Mouse (Mus musculus) intestine, postnatal 0 days (tissue): ENCODE results near the gene Rsph6a. TPM values are rescaled to one million over a fixed set of nuclear protein-coding genes. Genes with fewer than 3 reads are reported as not detected.

Experiments
- ATAC-seq: fragments of 200-750 bp; cut with Nextera tagmentation; 2 replicates; pipeline ENCODE4 v1.8.0; 2017; ENCODE audit warnings: mild to moderate bottlenecking, moderate TSS enrichment, moderate library complexity
- H3K27ac ChIP-seq: fragments of 300-500 bp; sonication (generic); 2 replicates; pipeline ENCODE4 v1.5.1; 2014; ENCODE audit warnings: mild to moderate bottlenecking, low read depth, low read length, moderate library complexity
- H3K27me3 ChIP-seq: fragments of 300-500 bp; sonication (generic); replicated peaks from 2 replicates; pipeline ENCODE4 v1.6.1; 2014; ENCODE audit warnings: low read length, mixed read lengths; ENCODE audit not compliant: control insufficient read depth, insufficient read depth
- H3K36me3 ChIP-seq: fragments of 300-500 bp; sonication (generic); 2 replicates; pipeline ENCODE4 v1.6.1; 2014; ENCODE audit warnings: mild to moderate bottlenecking, moderate library complexity; ENCODE audit not compliant: control insufficient read depth, insufficient read depth
- H3K4me1 ChIP-seq: fragments of 300-500 bp; sonication (generic); replicated peaks from 2 replicates; pipeline ENCODE4 v1.6.1; 2014; ENCODE audit warnings: antibody characterized with exemption, low read length, mixed read lengths; ENCODE audit not compliant: control insufficient read depth, insufficient read depth
- H3K4me2 ChIP-seq: fragments of 300-500 bp; sonication (generic); replicated peaks from 2 replicates; pipeline ENCODE4 v1.6.1; 2014; ENCODE audit warnings: low read depth, mild to moderate bottlenecking, moderate library complexity
- H3K4me3 ChIP-seq: fragments of 300-500 bp; sonication (generic); 2 replicates; pipeline ENCODE4 v1.5.1; 2014; ENCODE audit warnings: low read depth, low read length
- H3K9ac ChIP-seq: fragments of 300-500 bp; sonication (generic); 2 replicates; pipeline ENCODE4 v1.6.1; 2014; ENCODE audit warnings: mild to moderate bottlenecking, low read depth, low read length
- H3K9me3 ChIP-seq: fragments of 300-500 bp; sonication (generic); 2 replicates; pipeline ENCODE4 v1.6.1; 2016; ENCODE audit warnings: mixed run types; ENCODE audit not compliant: control insufficient read depth
- CTCF ChIP-seq: sonication (generic); IDR thresholded peaks from 2 replicates; pipeline ENCODE4 v1.5.1; 2016; ENCODE audit warnings: low read depth, mild to moderate bottlenecking, control low read depth, antibody characterized with exemption, moderate library complexity
- WGBS: fragments of 180-500 bp; shearing (Covaris S2); extraction: QIAGEN DNeasy Blood & Tissue Kit; methylation state at CpG from one replicate; pipeline ENCODE4 v1.1.7; 2014; 5-methylcytosine and 5-hydroxymethylcytosine counted together
- polyA plus RNA-seq: library from polyadenylated mRNA; unstranded; fragments of >200 nt; fragmentation: Nextera tagmentation; extraction: Ambion mirVana; gene quantifications from 2 replicates; pipeline ENCODE4 v1.2.1, GENCODE M21; 2015

Rsph6a gene
- polyA plus RNA-seq, 1 experiment from 2014 or later, result not detected

GRCm38 (mm10) chr7:19073504-19073903, 19.0 kb downstream of the Rsph6a start:
- no peaks in the 10 kb centered on the region for H3K9me3 ChIP-seq
- H3K36me3 ChIP-seq, result 0 out of 2 replicates have a peak, but pooled peaks cover 6% of the 10 kb centered on the region
- H3K4me1 ChIP-seq, result no peaks in the 10 kb centered on the region
- H3K27me3 ChIP-seq, result 0 out of 2 replicates have a peak, but pooled peaks cover 4% of the 10 kb centered on the region
- TF ChIP-seq CTCF, result peak; percentile 73
- 74% methylated on average over 9 of the region's 9 CpGs for whole genome bisulfite sequencing
- H3K4me3 ChIP-seq, result no peak overlapping the region
- H3K9ac ChIP-seq, result no peak overlapping the region
- no peak for ATAC-seq
- no peak overlapping the region for H3K4me2 ChIP-seq
- H3K27ac ChIP-seq, result no peak overlapping the region

- Histone ChIP-seq H3K27me3 (0 out of 2 replicates have a peak, but pooled peaks cover 4% of the 10 kb centered on the region), H3K27ac (no peak overlapping the region), H3K36me3 (peaks cover 11% of the 10 kb centered on the region; the same call in 1 of the 2 replicates), H3K4me3 (no peak overlapping the region), H3K9ac (no peak overlapping the region), H3K4me2 (no peak overlapping the region), H3K9me3 (no peaks in the 10 kb centered on the region), H3K4me1 (no peaks in the 10 kb centered on the region)
- peak; percentile 26; the same call in 1 of the 2 replicates for TF ChIP-seq CTCF
- 94% methylated on average over 6 of the region's 6 CpGs for WGBS
- no peak for ATAC-seq
Measured at GRCm38 (mm10) chr7:19074494-19074893, 20.0 kb downstream of the Rsph6a start.

GRCm38 (mm10) chr7:19075231-19075630, 20.7 kb downstream of the Rsph6a start:
- peak overlapping the region; percentile 74 for H3K4me3 ChIP-seq
- H3K4me2 ChIP-seq, result peak overlapping the region; percentile 91
- ATAC-seq, result no peak
- H3K36me3 ChIP-seq, result peaks cover 16% of the 10 kb centered on the region
- H3K27me3 ChIP-seq, result 0 out of 2 replicates have a peak, but pooled peaks cover 4% of the 10 kb centered on the region
- no peak overlapping the region for H3K9ac ChIP-seq
- H3K4me1 ChIP-seq, result no peaks in the 10 kb centered on the region
- WGBS, result 53% methylated on average over 5 of the region's 5 CpGs
- H3K27ac ChIP-seq, result no peak overlapping the region
- H3K9me3 ChIP-seq, result no peaks in the 10 kb centered on the region
- no peak for TF ChIP-seq CTCF

GRCm38 (mm10) chr7:19075723-19076585, 21.5 kb downstream of the Rsph6a start, which contains the start of gene Dmwd:
Gene Dmwd, plus strand, starts transcription at chr7:19076227.
- Histone ChIP-seq H3K4me1 (no peaks in the 10 kb centered on the region), H3K4me3 (peak within 1 kb of the TSS; percentile 74), H3K4me2 (peak within 1 kb of the TSS; percentile 91), H3K9me3 (no peaks in the 10 kb centered on the region), H3K27ac (peak within 1 kb of the TSS; percentile 58), H3K27me3 (0 out of 2 replicates have a peak, but pooled peaks cover 4% of the 10 kb centered on the region), H3K9ac (peak within 1 kb of the TSS; percentile 89), H3K36me3 (peaks cover 23% of the 10 kb centered on the region)
- no peak for TF ChIP-seq CTCF
- WGBS, result 1% methylated on average over 81 of the region's 91 CpGs
- ATAC-seq, result peak; percentile 86

- no peak for TF ChIP-seq CTCF
- Histone ChIP-seq H3K4me2 (peak overlapping the region; percentile 91), H3K27me3 (0 out of 2 replicates have a peak, but pooled peaks cover 4% of the 10 kb centered on the region), H3K9me3 (no peaks in the 10 kb centered on the region), H3K9ac (peak overlapping the region; percentile 89), H3K27ac (peak overlapping the region; percentile 58), H3K36me3 (peaks cover 29% of the 10 kb centered on the region), H3K4me1 (no peaks in the 10 kb centered on the region), H3K4me3 (peak overlapping the region; percentile 74)
- ATAC-seq, result no peak; the same call in 1 of the 2 replicates
- 2% methylated on average over 21 of the region's 22 CpGs for WGBS
Measured at GRCm38 (mm10) chr7:19076586-19076991, 22.1 kb downstream of the Rsph6a start.

- H3K4me1 ChIP-seq, result no peaks in the 10 kb centered on the region
- ATAC-seq, result no peak
- no peak for TF ChIP-seq CTCF
- 0 out of 2 replicates have a peak, but pooled peaks cover 4% of the 10 kb centered on the region for H3K27me3 ChIP-seq
- no peak overlapping the region for H3K4me3 ChIP-seq
- no peak overlapping the region for H3K9ac ChIP-seq
- H3K27ac ChIP-seq, result no peak overlapping the region
- H3K4me2 ChIP-seq, result peak overlapping the region; percentile 91
- H3K9me3 ChIP-seq, result no peaks in the 10 kb centered on the region
- WGBS, result 68% methylated on average over 14 of the region's 14 CpGs
- H3K36me3 ChIP-seq, result peaks cover 35% of the 10 kb centered on the region
Measured at GRCm38 (mm10) chr7:19077761-19078160, 23.3 kb downstream of the Rsph6a start.
